In genomic region chr5:111601711-111602521, GRCm38 (mm10) we compare ENCODE assay signal across 10 mouse cellular contexts.
DNase-seq lines count a peak whose midpoint lies in the region; ATAC-seq lines count a peak whose summit lies in the region.
"Had no signal": no experiment of that assay in that cellular context is flagged by ENCODE, and none has a peak within 500 bp of the region (broad histone marks: within the 10 kb centered on the region; RNA-seq: fewer than 3 reads in every experiment).

No protein-coding gene starts in this region.

- no peak overlapping the region for H3K4me3 ChIP-seq in embryonic facial prominence, embryonic 14.5 days (ENCODE audit: low read depth, low read length)
- no peak overlapping the region for H3K4me3 ChIP-seq in limb, embryonic 12.5 days (replicated peaks)
- H3K4me3 ChIP-seq in liver, embryonic 11.5 days (ENCODE audit: low read depth, low read length): no peak overlapping the region
- H3K4me3 ChIP-seq: left cerebral cortex, adult 2 months; neural tube, embryonic 12.5 days had no signal

- H3K4me1 ChIP-seq in embryonic facial prominence, embryonic 14.5 days (ENCODE audit: control insufficient read depth, insufficient read depth, low read length): peaks cover 28% of the 10 kb centered on the region
- peaks cover 38% of the 10 kb centered on the region for H3K4me1 ChIP-seq in limb, embryonic 12.5 days (replicated peaks)
- H3K4me1 ChIP-seq in liver, embryonic 11.5 days (replicated peaks; ENCODE audit: control insufficient read depth, insufficient read depth, low read length): peaks cover 7% of the 10 kb centered on the region

- peak; percentile 43 for ATAC-seq in common myeloid progenitor, adult 5-6 weeks (replicated peaks; ENCODE audit: low read depth, poor library complexity, severe bottlenecking)
- peak; percentile 80 for ATAC-seq in embryonic facial prominence, embryonic 14.5 days (ENCODE audit: low read depth)
- peak; percentile 53; the same call in 1 of the 2 replicates for ATAC-seq in limb, embryonic 12.5 days (ENCODE audit: insufficient number of reproducible peaks, insufficient read depth, low FRiP score, low TSS enrichment, low read depth)
- no peak for ATAC-seq in liver, embryonic 11.5 days (replicated peaks; ENCODE audit: low FRiP score)
- ATAC-seq in erythroblast, adult 5-6 weeks (replicated peaks; ENCODE audit: low FRiP score, poor library complexity, severe bottlenecking): no peak

- H3K27ac ChIP-seq in embryonic facial prominence, embryonic 14.5 days (replicated peaks; ENCODE audit: low read depth, low read length): peak overlapping the region; percentile 87
- H3K27ac ChIP-seq in limb, embryonic 12.5 days: peak overlapping the region; percentile 82
- H3K27ac ChIP-seq in liver, embryonic 11.5 days (ENCODE audit: low read depth, low read length): no peak overlapping the region
- H3K27ac ChIP-seq: left cerebral cortex, adult 2 months; neural tube, embryonic 12.5 days had no signal

- H3K9me3 ChIP-seq in embryonic facial prominence, embryonic 14.5 days (ENCODE audit: control insufficient read depth, low read length): no peaks in the 10 kb centered on the region
- H3K9me3 ChIP-seq in limb, embryonic 12.5 days: no peaks in the 10 kb centered on the region
- H3K9me3 ChIP-seq in liver, embryonic 11.5 days (ENCODE audit: control insufficient read depth, low read length): no peaks in the 10 kb centered on the region
- H3K9me3 ChIP-seq: neural tube, embryonic 12.5 days had no signal

- peak; percentile 40 for DNase-seq in layer of hippocampus, adult 9-11 months
- no peak for DNase-seq in layer of hippocampus, postnatal 36 days
- peak; percentile 90 for DNase-seq in embryonic facial prominence, embryonic 14.5 days (ENCODE audit: low spot score)
- no peak for DNase-seq in liver, embryonic 11.5 days (ENCODE audit: low spot score)
- DNase-seq: cerebellum, adult 9-11 months had no signal

- H3K36me3 ChIP-seq in embryonic facial prominence, embryonic 14.5 days (ENCODE audit: control insufficient read depth, insufficient read depth, low read length): no peaks in the 10 kb centered on the region
- no peaks in the 10 kb centered on the region for H3K36me3 ChIP-seq in limb, embryonic 12.5 days
- H3K36me3 ChIP-seq in liver, embryonic 11.5 days (ENCODE audit: control insufficient read depth, insufficient read depth, low read length): no peaks in the 10 kb centered on the region
- H3K36me3 ChIP-seq: neural tube, embryonic 12.5 days had no signal

- no peaks in the 10 kb centered on the region for H3K27me3 ChIP-seq in embryonic facial prominence, embryonic 14.5 days (replicated peaks; ENCODE audit: control insufficient read depth, insufficient read depth, low read length)
- H3K27me3 ChIP-seq in limb, embryonic 12.5 days: peaks cover 15% of the 10 kb centered on the region; the same call in 1 of the 2 replicates
- no peaks in the 10 kb centered on the region; the same call in 1 of the 2 replicates for H3K27me3 ChIP-seq in liver, embryonic 11.5 days (replicated peaks; ENCODE audit: control insufficient read depth, insufficient read depth, low read length)
- H3K27me3 ChIP-seq: neural tube, embryonic 12.5 days had no signal

- H3K4me2 ChIP-seq in embryonic facial prominence, embryonic 14.5 days (ENCODE audit: low read depth, low read length): no peak overlapping the region
- H3K4me2 ChIP-seq in limb, embryonic 12.5 days: 0 out of 2 replicates have a peak overlapping the region, but pooled peaks have one; percentile 6
- no peak overlapping the region for H3K4me2 ChIP-seq in liver, embryonic 11.5 days
- H3K4me2 ChIP-seq: neural tube, embryonic 12.5 days had no signal

- H3K9ac ChIP-seq in embryonic facial prominence, embryonic 14.5 days (ENCODE audit: low read depth, low read length): 0 out of 2 replicates have a peak overlapping the region, but pooled peaks have one; percentile 20
- H3K9ac ChIP-seq in limb, embryonic 12.5 days (replicated peaks): no peak overlapping the region; the same call in 1 of the 2 replicates
- no peak overlapping the region for H3K9ac ChIP-seq in liver, embryonic 11.5 days (ENCODE audit: low read depth, low read length)
- H3K9ac ChIP-seq: neural tube, embryonic 12.5 days had no signal

- 17% methylated on average over 24 of the region's 26 CpGs for WGBS in embryonic facial prominence, embryonic 14.5 days
- WGBS in limb, embryonic 12.5 days: 29% methylated on average over 26 of the region's 26 CpGs
- WGBS in liver, embryonic 11.5 days: 73% methylated on average over 22 of the region's 26 CpGs

Comparison
In these comparisons a context has a peak if more than half of its experiments do, and no peak if none do; other contexts are left out.
1. DNase-seq: peak in layer of hippocampus, adult 9-11 months (single experiment) and embryonic facial prominence, embryonic 14.5 days (single experiment); none in layer of hippocampus, postnatal 36 days (0 of 2) and liver, embryonic 11.5 days (single experiment).
2. ATAC-seq: peak in common myeloid progenitor, adult 5-6 weeks (single experiment), embryonic facial prominence, embryonic 14.5 days (single experiment) and limb, embryonic 12.5 days (single experiment); none in liver, embryonic 11.5 days (single experiment) and erythroblast, adult 5-6 weeks (single experiment).